Mouse (Mus musculus) embryonic facial prominence, embryonic 15.5 days (tissue): ENCODE measurements around the gene Neurl3. TPM values are rescaled to one million over a fixed set of nuclear protein-coding genes. Genes with fewer than 3 reads are reported as not detected.

Experiments used
- ATAC-seq: fragments of 200-750 bp; cut with Nextera tagmentation; 2 replicates; pipeline ENCODE4 v1.8.0; 2017; ENCODE audit warnings: low read depth, moderate TSS enrichment; ENCODE audit not compliant: insufficient number of reproducible peaks, low FRiP score, low TSS enrichment
- H3K27ac ChIP-seq: fragments of 300-500 bp; sonication (generic); replicated peaks from 2 replicates; pipeline ENCODE4 v1.5.1; 2015; ENCODE audit warnings: mild to moderate bottlenecking, inconsistent platforms
- H3K27me3 ChIP-seq: fragments of 300-500 bp; sonication (generic); 2 replicates; pipeline ENCODE4 v1.6.1; 2015; ENCODE audit warnings: inconsistent platforms
- H3K36me3 ChIP-seq: fragments of 300-500 bp; sonication (generic); 2 replicates; pipeline ENCODE4 v1.6.1; 2015; ENCODE audit warnings: mild to moderate bottlenecking, inconsistent platforms
- H3K4me1 ChIP-seq: fragments of 300-500 bp; sonication (generic); 2 replicates; pipeline ENCODE4 v1.6.1; 2015; ENCODE audit warnings: inconsistent platforms
- H3K4me2 ChIP-seq: fragments of 300-500 bp; sonication (generic); replicated peaks from 2 replicates; pipeline ENCODE4 v1.6.1; 2015; ENCODE audit warnings: mild to moderate bottlenecking, inconsistent platforms
- H3K4me3 ChIP-seq: fragments of 300-500 bp; sonication (generic); replicated peaks from 2 replicates; pipeline ENCODE4 v1.5.1; 2015; ENCODE audit warnings: mild to moderate bottlenecking, inconsistent platforms
- H3K9ac ChIP-seq: fragments of 300-500 bp; sonication (generic); 2 replicates; pipeline ENCODE4 v1.6.1; 2015; ENCODE audit warnings: inconsistent platforms
- H3K9me3 ChIP-seq: fragments of 300-500 bp; sonication (generic); replicated peaks from 2 replicates; pipeline ENCODE4 v1.6.1; 2016; ENCODE audit warnings: inconsistent platforms
- WGBS: fragments of 180-500 bp; shearing (Covaris S2); methylation state at CpG from one replicate; pipeline ENCODE4 v1.1.7; 2015; 5-methylcytosine and 5-hydroxymethylcytosine counted together
- polyA plus RNA-seq: library from polyadenylated mRNA; unstranded; fragments of >200 nt; fragmentation: Nextera tagmentation; extraction: Ambion mirVana; gene quantifications from 2 replicates; pipeline ENCODE4 v1.2.1, GENCODE M21; 2015

Gene Neurl3
- polyA plus RNA-seq, result 1.5 and 2.2 TPM in 2 replicates

DNA sequence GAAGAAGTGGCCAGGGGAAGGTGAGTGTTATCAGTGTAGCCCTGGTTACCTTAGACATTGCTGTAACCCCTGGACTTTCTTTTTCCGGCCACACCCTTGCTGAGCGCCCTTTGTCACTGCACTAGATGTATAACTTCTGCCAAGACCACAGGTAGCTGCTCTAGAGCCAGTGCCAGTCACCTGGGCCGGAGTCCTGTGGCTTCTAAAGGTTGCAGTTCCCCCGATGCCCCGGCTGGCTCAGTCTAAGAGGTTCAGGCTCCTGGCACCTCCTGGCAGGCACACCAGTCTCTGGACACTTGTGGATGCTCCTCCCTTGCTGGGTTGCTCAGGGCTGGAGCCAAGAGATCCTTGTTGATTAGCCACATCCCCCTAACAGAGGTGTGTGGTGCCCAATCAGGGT is at the start of gene Neurl3:
Gene Neurl3, minus strand, starts transcription at position 225 of the 400 bp plus-strand sequence.
- Histone ChIP-seq H3K27me3 (peaks cover 10% of the 10 kb centered on the region), H3K4me3 (no peak within 1 kb of the TSS), H3K9me3 (no peaks in the 10 kb centered on the region), H3K4me2 (no peak within 1 kb of the TSS), H3K27ac (no peak within 1 kb of the TSS), H3K4me1 (peaks cover 8% of the 10 kb centered on the region; the same call in 1 of the 2 replicates), H3K9ac (no peak within 1 kb of the TSS), H3K36me3 (no peaks in the 10 kb centered on the region)
- ATAC-seq, result no peak
- 82% methylated on average over 5 of the region's 5 CpGs for WGBS

DNA sequence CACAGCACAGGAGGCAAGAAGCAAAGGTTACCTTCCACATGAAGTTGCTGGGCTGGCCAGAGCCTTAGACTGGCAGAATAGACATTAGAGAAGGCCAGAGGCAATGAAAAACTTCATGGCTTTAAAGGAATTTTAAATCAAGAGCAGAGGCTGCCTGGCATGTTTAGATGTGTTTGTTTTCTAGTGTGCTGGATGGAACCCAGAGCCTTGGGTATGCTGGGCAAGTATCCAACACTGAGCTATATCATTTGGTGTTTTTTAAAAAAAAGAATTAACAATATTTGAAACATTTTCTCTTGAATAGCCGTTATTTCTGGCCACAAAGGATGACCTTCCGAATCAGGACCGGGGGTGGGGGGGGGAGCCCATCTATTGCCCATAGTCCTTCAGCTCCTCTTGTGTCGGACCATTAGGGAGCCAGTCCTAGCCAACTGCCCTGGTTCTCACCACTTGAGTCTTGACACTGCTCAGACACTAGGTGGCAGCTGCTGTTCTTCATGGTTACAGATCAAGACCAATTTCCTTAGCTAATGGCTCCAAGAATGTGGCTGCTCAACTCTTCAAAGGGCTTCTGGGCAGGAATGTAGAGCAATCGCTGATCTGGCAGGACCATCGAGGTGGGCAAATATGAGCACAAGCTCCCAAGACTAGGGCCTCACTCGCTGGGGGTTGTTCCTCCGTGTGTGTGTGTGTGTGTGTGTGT is 49.4 kb upstream of the Neurl3 start:
- peak overlapping the region; percentile 66 for H3K27ac ChIP-seq
- H3K4me1 ChIP-seq, result peaks cover 18% of the 10 kb centered on the region
- no peak overlapping the region for H3K4me3 ChIP-seq
- H3K36me3 ChIP-seq, result peaks cover 33% of the 10 kb centered on the region
- H3K9ac ChIP-seq, result no peak overlapping the region
- H3K4me2 ChIP-seq, result no peak overlapping the region
- no peaks in the 10 kb centered on the region for H3K9me3 ChIP-seq
- no peaks in the 10 kb centered on the region for H3K27me3 ChIP-seq
- no peak; the same call in 1 of the 2 replicates for ATAC-seq
- 25% methylated on average over 8 of the region's 8 CpGs for WGBS

DNA sequence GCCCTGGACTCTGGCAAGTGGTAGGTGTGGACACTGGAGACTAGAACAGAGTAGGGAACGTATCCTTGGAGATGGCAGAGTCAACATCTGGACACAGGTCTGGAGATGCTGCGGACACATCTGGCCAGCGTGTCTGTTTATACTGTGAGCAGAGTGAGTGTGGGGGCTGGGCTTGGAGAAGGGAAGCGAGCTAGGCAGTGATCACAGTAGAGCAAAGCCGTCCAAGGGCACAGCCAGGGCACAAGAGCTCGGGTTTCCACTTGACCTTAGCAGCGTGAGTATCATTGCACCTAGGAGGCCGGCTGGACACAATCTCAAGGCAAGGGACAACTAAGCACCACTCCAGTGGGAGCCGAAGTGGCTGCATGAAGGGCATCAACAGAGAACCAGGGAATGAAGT is 48.6 kb upstream of the Neurl3 start:
- H3K27ac ChIP-seq, result peak overlapping the region; percentile 66
- 49% methylated on average over 9 of the region's 9 CpGs for WGBS
- H3K4me1 ChIP-seq, result peaks cover 18% of the 10 kb centered on the region
- no peaks in the 10 kb centered on the region for H3K27me3 ChIP-seq
- H3K4me2 ChIP-seq, result no peak overlapping the region
- peaks cover 32% of the 10 kb centered on the region for H3K36me3 ChIP-seq
- no peaks in the 10 kb centered on the region for H3K9me3 ChIP-seq
- H3K9ac ChIP-seq, result no peak overlapping the region
- no peak for ATAC-seq
- no peak overlapping the region for H3K4me3 ChIP-seq

DNA sequence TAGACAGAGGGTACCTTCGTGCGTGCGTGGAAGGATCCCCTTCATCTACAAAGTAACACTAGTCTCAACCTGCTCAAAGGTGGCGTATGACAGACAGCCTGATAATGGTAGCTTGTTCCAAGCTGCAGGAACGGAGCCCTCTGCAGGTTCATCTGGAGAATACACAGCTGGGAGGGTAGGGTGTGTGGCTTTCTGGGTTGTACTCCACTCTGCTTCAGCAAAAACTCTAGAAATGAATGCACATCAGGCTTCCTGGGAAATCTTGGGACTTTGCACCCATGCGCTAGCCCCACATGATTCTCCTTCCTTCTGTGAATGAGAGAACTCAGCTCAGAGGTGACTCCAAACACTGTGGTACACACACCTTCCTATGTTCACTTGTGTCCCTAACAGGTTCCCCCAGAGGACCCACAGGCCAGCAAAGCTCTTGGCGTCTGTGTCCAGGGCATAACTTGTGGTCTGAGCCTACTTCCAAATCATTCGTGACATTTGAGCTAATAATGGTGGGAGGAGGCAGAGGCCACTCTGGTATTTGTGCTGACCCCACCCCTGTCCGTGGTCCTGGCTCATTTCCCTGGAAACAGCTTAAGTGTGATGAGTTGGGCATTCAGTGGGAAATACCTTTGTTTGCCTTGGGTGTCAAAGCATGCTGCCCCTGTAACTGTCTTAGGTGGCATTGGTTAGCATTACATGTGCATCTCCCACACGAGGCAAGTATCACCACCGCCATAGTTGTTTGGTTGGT is 47.5 kb upstream of the Neurl3 start:
- Histone ChIP-seq H3K9ac (no peak overlapping the region), H3K9me3 (no peaks in the 10 kb centered on the region), H3K27ac (no peak overlapping the region), H3K4me1 (peaks cover 18% of the 10 kb centered on the region), H3K4me2 (no peak overlapping the region), H3K36me3 (peaks cover 29% of the 10 kb centered on the region), H3K4me3 (no peak overlapping the region), H3K27me3 (no peaks in the 10 kb centered on the region)
- no peak for ATAC-seq
- WGBS, result 66% methylated on average over 11 of the region's 11 CpGs

DNA sequence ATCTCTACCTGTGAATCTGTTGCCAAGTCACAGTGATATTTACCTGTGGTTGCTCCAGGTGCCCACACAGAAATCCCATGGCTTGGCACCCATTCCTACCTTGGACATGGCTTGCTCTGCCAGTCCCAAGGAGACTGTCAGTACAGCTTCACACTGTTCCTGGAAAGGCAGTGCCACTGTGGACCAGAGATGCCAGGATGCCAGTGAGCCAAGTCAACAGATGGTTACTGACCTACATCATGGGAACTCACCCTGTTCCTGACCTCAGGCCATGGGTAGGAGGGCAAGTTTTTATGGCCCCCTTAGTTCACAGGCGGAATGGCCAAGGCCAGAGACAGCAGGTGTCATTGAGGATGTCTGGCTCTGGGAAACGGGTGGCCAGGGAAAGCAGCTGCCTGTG is 46.7 kb upstream of the Neurl3 start:
- Histone ChIP-seq H3K9me3 (no peaks in the 10 kb centered on the region), H3K9ac (no peak overlapping the region), H3K4me1 (peaks cover 18% of the 10 kb centered on the region), H3K4me2 (no peak overlapping the region), H3K36me3 (peaks cover 29% of the 10 kb centered on the region), H3K27me3 (no peaks in the 10 kb centered on the region), H3K4me3 (no peak overlapping the region), H3K27ac (no peak overlapping the region)
- 82% methylated on average over 2 of the region's 2 CpGs for WGBS
- no peak for ATAC-seq

DNA sequence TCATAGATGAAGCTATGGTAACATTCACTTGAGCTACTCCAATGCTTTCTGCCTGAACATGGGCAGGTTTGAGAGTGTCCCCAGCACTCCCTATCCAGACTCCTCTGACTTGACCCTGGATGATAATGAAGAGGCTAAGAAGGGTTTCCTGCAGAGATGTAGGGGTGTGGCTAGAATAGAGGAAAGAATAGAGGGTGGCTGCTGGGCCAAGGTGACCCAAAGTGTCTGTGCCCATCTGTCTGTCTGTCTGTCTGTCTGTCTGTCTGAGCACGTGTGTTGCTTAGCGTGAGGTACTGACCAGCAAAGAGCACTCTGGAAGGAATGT is 41.3 kb upstream of the Neurl3 start:
- no peak overlapping the region for H3K9ac ChIP-seq
- 85% methylated on average over 2 of the region's 2 CpGs for WGBS
- H3K36me3 ChIP-seq, result 0 out of 2 replicates have a peak, but pooled peaks cover 16% of the 10 kb centered on the region
- H3K4me1 ChIP-seq, result no peaks in the 10 kb centered on the region
- H3K4me2 ChIP-seq, result no peak overlapping the region
- no peaks in the 10 kb centered on the region for H3K9me3 ChIP-seq
- no peak overlapping the region for H3K27ac ChIP-seq
- H3K4me3 ChIP-seq, result no peak overlapping the region
- H3K27me3 ChIP-seq, result no peaks in the 10 kb centered on the region
- no peak for ATAC-seq

DNA sequence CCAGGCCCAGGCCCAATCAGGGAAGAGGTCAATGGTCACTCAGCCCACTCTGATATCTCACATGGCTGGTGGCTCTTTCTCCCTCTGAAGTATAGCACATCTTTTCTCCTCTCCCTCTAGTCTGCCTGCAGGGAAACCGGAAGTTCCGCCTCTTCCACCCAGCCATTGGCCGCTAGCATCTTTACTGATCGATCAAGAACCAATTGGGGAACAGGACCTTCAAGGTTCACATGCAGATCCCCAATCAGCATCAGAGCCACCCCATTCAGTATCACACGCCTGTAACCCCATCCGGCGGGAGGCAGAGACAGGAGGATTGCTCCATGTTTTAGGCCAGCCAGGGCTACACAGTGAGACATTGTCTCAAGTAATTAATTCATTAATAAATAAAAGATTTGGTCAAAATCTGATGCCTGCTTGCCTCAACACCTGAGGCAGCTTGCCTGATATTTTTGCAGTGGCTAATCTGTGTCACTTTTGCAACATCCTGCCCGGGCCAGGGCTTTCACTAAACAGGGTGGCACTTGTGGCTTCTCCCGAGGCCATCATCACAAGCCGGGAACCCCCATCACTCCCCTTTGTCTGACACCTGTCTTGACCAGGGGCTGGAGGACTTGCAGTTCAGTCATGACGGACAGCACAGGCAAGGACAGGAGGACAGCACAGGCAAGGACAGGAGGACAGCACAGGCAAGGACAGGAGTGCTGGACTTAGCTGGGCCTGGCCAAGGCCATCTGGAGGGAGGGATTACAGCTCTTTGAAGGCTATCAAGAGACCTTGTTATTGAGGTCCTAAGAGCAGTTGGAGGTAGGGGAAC is 40.7 kb upstream of the Neurl3 start:
- Histone ChIP-seq H3K36me3 (0 out of 2 replicates have a peak, but pooled peaks cover 10% of the 10 kb centered on the region), H3K4me3 (no peak overlapping the region), H3K27me3 (no peaks in the 10 kb centered on the region), H3K9ac (no peak overlapping the region), H3K4me2 (no peak overlapping the region), H3K27ac (no peak overlapping the region), H3K9me3 (no peaks in the 10 kb centered on the region), H3K4me1 (no peaks in the 10 kb centered on the region)
- ATAC-seq, result no peak
- 90% methylated on average over 11 of the region's 11 CpGs for WGBS

DNA sequence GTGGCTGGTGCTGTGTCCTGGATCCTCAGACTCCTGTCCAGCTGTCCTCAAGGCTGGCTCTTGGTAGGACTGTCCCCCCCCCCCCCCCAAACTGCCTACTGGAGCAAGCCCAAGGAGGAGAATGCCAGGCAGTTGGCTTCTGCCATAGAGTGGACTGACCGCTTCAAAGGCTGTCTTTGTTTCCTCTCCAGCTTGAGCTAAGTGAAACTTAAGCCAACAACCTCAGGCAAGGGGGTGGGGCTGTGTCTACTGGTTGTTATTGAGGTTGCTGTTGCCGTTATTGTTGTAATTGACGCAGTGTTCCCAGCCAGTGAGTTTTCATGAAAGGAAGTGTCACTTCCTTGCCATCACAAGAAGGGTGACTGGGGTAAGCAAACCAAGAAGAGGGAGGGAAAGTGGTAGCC is 35.0 kb upstream of the Neurl3 start:
- peak overlapping the region; percentile 71 for H3K4me3 ChIP-seq
- no peaks in the 10 kb centered on the region for H3K36me3 ChIP-seq
- H3K27me3 ChIP-seq, result peaks cover 8% of the 10 kb centered on the region; the same call in 1 of the 2 replicates
- H3K27ac ChIP-seq, result no peak overlapping the region
- no peaks in the 10 kb centered on the region for H3K9me3 ChIP-seq
- H3K4me1 ChIP-seq, result peaks cover 28% of the 10 kb centered on the region
- H3K4me2 ChIP-seq, result peak overlapping the region; percentile 91
- WGBS, result 20% methylated on average over 3 of the region's 3 CpGs
- H3K9ac ChIP-seq, result no peak overlapping the region
- ATAC-seq, result no peak

DNA sequence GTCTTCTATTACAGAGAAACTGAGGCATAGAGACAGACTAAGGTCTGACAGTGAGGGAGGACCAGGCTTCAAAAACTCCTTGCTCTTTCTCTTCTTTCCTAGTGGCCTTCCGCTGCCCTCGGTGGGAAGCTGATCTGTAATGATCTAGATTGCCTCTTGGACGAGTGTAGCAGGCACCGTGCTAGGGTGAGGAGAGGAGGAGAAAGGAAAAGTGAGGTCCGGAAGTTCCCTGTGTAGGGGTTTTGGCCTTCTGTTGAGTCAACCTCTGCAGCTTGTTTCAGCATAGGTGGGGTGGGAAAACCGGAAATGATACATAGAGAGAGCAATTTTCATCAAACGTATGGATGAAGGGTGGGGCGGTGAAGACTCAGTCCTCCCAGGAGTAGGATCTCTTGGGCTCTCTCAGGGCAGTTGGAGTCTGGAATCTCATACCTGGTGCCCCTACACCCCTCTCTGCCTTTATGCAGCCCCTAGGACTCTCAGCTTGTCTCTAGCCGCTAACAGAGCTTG is 34.5 kb upstream of the Neurl3 start:
- peak overlapping the region; percentile 71 for H3K4me3 ChIP-seq
- no peak for ATAC-seq
- H3K4me1 ChIP-seq, result peaks cover 33% of the 10 kb centered on the region
- no peaks in the 10 kb centered on the region for H3K9me3 ChIP-seq
- peak overlapping the region; percentile 91 for H3K4me2 ChIP-seq
- no peak overlapping the region for H3K27ac ChIP-seq
- 52% methylated on average over 9 of the region's 9 CpGs for WGBS
- H3K9ac ChIP-seq, result no peak overlapping the region
- no peaks in the 10 kb centered on the region for H3K36me3 ChIP-seq
- H3K27me3 ChIP-seq, result peaks cover 8% of the 10 kb centered on the region; the same call in 1 of the 2 replicates

DNA sequence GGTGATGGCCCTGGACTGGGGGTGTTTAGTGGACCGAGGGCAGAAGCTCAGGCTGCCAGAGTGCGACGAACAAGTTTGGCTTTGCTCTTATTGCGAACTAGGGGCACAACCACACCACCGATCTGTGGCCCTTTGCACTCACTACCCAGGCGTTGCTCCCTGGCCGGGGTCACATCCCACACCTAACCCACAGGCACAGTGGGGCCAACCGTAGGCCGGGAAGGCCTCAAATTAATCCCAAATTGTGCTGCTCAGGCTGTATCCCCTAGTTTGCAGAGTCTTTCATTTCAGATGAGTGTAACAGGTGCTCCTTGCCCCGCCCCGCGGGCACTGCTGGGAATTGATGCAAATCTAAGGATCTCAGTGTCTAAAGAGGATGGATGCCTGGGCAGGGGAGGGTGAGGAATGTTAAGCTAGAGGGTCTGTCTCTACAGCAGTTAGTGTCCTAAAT is 34.0 kb upstream of the Neurl3 start:
- Histone ChIP-seq H3K4me1 (peaks cover 36% of the 10 kb centered on the region), H3K4me2 (peak overlapping the region; percentile 91), H3K27ac (peak overlapping the region; percentile 88; the same call in 1 of the 2 replicates), H3K9ac (peak overlapping the region; percentile 51; the same call in 1 of the 2 replicates), H3K36me3 (no peaks in the 10 kb centered on the region), H3K27me3 (peaks cover 8% of the 10 kb centered on the region; the same call in 1 of the 2 replicates), H3K9me3 (no peaks in the 10 kb centered on the region), H3K4me3 (peak overlapping the region; percentile 71)
- no peak for ATAC-seq
- WGBS, result 5% methylated on average over 12 of the region's 12 CpGs
